Mouse (Mus musculus) kidney, adult 10 weeks (tissue): Measurements from ENCODE around the gene Zbtb20. TPM values are rescaled to one million over a fixed set of nuclear protein-coding genes. Genes with fewer than 3 reads are reported as not detected.

ENCODE experiments used
- polyA plus RNA-seq: library from polyadenylated mRNA; stranded (reverse); fragments of 350-450 nt; fragmentation: Illumina TruSeq; extraction: RNeasy Lipid Tissue Mini Kit (QIAGEN cat#74804); gene quantifications from one replicate; pipeline ENCODE4 v1.2.3, GENCODE M21; 2014; ENCODE audit warnings: low read depth, low replicate concordance

The Zbtb20 gene
- polyA plus RNA-seq = 42.4 TPM

DNA sequence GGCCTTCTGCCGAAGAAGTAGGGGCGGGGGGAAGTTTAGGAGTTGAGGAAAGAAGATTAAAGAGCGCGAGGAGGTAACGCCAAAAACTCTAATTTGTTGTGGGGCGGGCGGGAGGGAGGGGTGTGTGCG lies at the start of gene Zbtb20:
Gene Zbtb20, plus strand, starts transcription at position 30 of the 129 bp plus-strand sequence.

DNA sequence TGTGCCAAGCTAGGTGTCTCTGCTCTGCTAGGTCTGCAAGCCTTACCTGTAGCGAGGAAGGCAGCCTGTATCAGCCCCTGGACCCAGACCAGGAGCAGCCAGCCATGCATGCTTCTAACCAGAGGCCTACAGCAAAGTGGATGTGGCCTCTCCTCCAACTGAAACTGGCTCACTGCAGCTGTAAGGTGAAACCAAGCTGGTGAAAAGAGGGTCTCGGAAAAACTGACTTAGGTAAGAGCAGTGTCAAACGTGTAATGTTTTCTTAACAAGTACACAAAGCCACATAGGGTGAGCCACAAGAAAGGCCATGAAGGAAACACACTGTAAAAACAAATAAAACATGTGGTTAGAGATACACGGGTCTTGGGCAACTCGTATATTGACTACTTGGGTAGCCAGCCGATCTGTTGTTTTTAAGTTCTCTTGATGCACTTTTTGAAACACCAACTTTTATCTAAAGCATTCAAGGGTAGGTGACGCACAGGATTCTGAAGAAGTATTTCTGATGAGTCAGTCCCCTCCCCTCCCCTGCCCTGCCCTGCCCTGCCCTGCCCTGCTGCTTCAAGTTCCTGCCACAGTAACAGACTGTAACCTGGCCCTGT lies 788.4 kb downstream of the Zbtb20 start, which contains the start of gene Tigit:
Gene Tigit, minus strand, starts transcription at position 169 of the 602 bp plus-strand sequence.

